Mouse (Mus musculus): Measurements from ENCODE around the gene Lrrc46. TPM values are rescaled to one million over a fixed set of nuclear protein-coding genes. Genes with fewer than 3 reads are reported as not detected.
A peak's percentile ranks its signal among the peaks of the same experiment; 100 is the strongest.

Gene Lrrc46
- polyA plus RNA-seq, 1 experiment from 2014 or later = 0.17 TPM

DNA sequence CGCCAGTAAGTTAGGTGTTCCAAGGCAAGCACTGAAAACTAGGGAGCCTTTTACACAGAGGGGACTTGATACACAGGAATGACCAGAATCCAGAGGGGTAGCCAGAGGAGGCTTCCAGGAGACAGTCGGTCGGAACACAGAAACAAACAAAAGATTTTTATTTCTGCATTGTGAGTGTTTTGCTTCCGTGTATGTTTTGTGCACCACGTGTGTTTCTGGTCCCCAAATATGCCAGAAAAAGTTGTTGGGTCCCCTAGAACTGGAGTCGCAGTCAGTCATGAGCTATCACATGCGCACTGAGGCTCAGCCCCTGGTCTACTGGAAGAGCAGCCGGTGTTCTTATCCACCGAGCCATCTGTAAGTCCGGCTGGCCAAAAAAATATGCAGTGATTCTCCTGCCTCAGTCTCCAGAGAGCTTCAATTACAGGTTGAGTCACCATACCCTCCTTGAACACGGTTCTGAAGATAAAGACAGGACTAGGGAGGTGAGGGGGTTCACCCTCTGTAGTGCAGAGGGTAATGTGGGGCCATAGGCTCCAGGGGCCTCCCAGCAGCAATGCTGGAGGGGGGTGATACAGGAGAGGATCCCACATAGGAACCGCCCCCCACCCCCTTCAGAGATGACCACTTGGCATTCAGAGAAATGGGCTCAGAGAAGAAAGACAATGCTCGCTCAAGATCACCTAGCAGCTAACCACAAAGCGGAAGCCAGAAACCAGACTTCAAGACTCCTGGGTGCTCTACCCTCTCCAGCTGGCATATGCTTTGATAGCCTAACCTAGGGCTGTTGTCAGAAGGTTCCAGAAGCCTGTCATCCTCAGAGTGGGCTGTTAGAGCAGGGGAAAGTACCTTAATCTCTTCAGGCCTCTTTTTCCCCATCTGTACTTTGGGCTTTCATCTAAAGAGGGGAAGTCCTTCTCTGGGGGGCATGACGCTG, 45.1 kb downstream of the Lrrc46 start:
- H3K27me3 ChIP-seq (replicated peaks; ENCODE audit: control insufficient read depth, insufficient read depth, low read length) = peaks cover 10% of the 10 kb centered on the region; the same call in 1 of the 2 replicates
- H3K4me2 ChIP-seq (replicated peaks; ENCODE audit: low read depth) = no peak overlapping the region
- peaks cover 6% of the 10 kb centered on the region; the same call in 1 of the 2 replicates for H3K4me1 ChIP-seq (replicated peaks; ENCODE audit: control insufficient read depth, insufficient read depth, low read length)
- H3K4me3 ChIP-seq (ENCODE audit: low read depth, low read length) = no peak overlapping the region
- ATAC-seq = no peak
- no peak overlapping the region for H3K9ac ChIP-seq (ENCODE audit: low read depth, low read length)
- H3K27ac ChIP-seq (ENCODE audit: low read depth, low read length) = no peak overlapping the region
- H3K9me3 ChIP-seq (ENCODE audit: control insufficient read depth) = no peaks in the 10 kb centered on the region
- no peaks in the 10 kb centered on the region for H3K36me3 ChIP-seq (ENCODE audit: control insufficient read depth, insufficient read depth)
- no peak for TF ChIP-seq CTCF (IDR thresholded peaks at IDR 0.05; ENCODE audit: low read depth)
- 78% methylated on average over 15 of the region's 15 CpGs for WGBS

- Histone ChIP-seq H3K36me3 (ENCODE audit: control insufficient read depth, insufficient read depth) (no peaks in the 10 kb centered on the region), H3K27ac (ENCODE audit: low read depth, low read length) (no peak overlapping the region), H3K4me3 (ENCODE audit: low read depth, low read length) (no peak overlapping the region), H3K27me3 (replicated peaks; ENCODE audit: control insufficient read depth, insufficient read depth, low read length) (peaks cover 10% of the 10 kb centered on the region; the same call in 1 of the 2 replicates), H3K4me2 (replicated peaks; ENCODE audit: low read depth) (no peak overlapping the region), H3K9ac (ENCODE audit: low read depth, low read length) (no peak overlapping the region), H3K4me1 (replicated peaks; ENCODE audit: control insufficient read depth, insufficient read depth, low read length) (peaks cover 6% of the 10 kb centered on the region; the same call in 1 of the 2 replicates), H3K9me3 (ENCODE audit: control insufficient read depth) (no peaks in the 10 kb centered on the region)
- 56% methylated on average over 5 of the region's 5 CpGs for WGBS
- no peak for TF ChIP-seq CTCF (IDR thresholded peaks at IDR 0.05; ENCODE audit: low read depth)
- ATAC-seq = no peak
These were observed 46.2 kb downstream of the Lrrc46 start for GRCm38 (mm10) chr11:96995031-96995430.

DNA sequence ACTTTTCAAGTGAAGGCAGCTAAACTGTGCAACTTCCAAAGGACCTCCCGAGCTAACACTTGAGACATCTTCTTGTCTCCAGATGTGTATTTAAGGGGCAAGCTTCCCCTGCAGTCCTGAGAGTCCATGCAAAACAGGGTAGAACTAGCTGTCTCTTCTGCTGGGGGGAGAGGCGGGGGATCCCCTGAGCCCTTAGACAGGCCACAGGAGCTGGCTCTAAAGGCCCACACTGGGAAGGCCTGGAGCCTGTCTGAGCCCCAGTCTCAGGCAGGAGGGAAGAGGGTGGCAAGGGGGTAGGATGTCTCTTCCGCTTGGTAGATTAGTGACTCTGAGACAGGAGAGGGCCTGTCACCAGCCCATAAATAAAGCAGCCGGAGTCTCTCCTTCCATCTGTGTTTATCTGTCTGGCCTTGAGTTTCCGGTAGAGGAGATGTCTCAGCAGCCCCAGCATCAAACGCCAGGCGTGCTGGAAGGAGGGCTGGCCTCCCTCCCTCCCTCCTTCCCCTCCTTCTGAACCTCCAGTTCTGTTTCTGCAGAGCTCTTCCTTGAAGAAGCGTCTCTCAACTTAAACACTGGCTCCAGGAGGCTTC, 48.4 kb downstream of the Lrrc46 start:
- H3K27me3 ChIP-seq (replicated peaks; ENCODE audit: control insufficient read depth, insufficient read depth, low read length) = no peaks in the 10 kb centered on the region; the same call in 1 of the 2 replicates
- no peak for TF ChIP-seq CTCF (IDR thresholded peaks at IDR 0.05; ENCODE audit: low read depth)
- ATAC-seq = no peak
- 0 out of 2 replicates have a peak overlapping the region, but pooled peaks have one; percentile 2 for H3K27ac ChIP-seq (ENCODE audit: low read depth, low read length)
- no peak overlapping the region for H3K4me2 ChIP-seq (replicated peaks; ENCODE audit: low read depth)
- no peaks in the 10 kb centered on the region for H3K9me3 ChIP-seq (ENCODE audit: control insufficient read depth)
- 44% methylated on average over 8 of the region's 8 CpGs for WGBS
- no peak overlapping the region for H3K4me3 ChIP-seq (ENCODE audit: low read depth, low read length)
- no peaks in the 10 kb centered on the region for H3K36me3 ChIP-seq (ENCODE audit: control insufficient read depth, insufficient read depth)
- no peak overlapping the region for H3K9ac ChIP-seq (ENCODE audit: low read depth, low read length)
- peaks cover 11% of the 10 kb centered on the region; the same call in 1 of the 2 replicates for H3K4me1 ChIP-seq (replicated peaks; ENCODE audit: control insufficient read depth, insufficient read depth, low read length)

- no peak for ATAC-seq
- Histone ChIP-seq H3K9ac (ENCODE audit: low read depth, low read length) (no peak overlapping the region), H3K4me2 (replicated peaks; ENCODE audit: low read depth) (no peak overlapping the region), H3K36me3 (ENCODE audit: control insufficient read depth, insufficient read depth) (no peaks in the 10 kb centered on the region), H3K9me3 (ENCODE audit: control insufficient read depth) (no peaks in the 10 kb centered on the region), H3K27ac (ENCODE audit: low read depth, low read length) (peak overlapping the region; percentile 35; the same call in 1 of the 2 replicates), H3K4me1 (replicated peaks; ENCODE audit: control insufficient read depth, insufficient read depth, low read length) (peaks cover 7% of the 10 kb centered on the region; the same call in 1 of the 2 replicates), H3K4me3 (ENCODE audit: low read depth, low read length) (no peak overlapping the region), H3K27me3 (replicated peaks; ENCODE audit: control insufficient read depth, insufficient read depth, low read length) (peaks cover 3% of the 10 kb centered on the region; the same call in 1 of the 2 replicates)
- no peak for TF ChIP-seq CTCF (IDR thresholded peaks at IDR 0.05; ENCODE audit: low read depth)
- WGBS = 75% methylated on average over 5 of the region's 5 CpGs
These were observed 49.7 kb downstream of the Lrrc46 start for GRCm38 (mm10) chr11:96991501-96991900.

DNA sequence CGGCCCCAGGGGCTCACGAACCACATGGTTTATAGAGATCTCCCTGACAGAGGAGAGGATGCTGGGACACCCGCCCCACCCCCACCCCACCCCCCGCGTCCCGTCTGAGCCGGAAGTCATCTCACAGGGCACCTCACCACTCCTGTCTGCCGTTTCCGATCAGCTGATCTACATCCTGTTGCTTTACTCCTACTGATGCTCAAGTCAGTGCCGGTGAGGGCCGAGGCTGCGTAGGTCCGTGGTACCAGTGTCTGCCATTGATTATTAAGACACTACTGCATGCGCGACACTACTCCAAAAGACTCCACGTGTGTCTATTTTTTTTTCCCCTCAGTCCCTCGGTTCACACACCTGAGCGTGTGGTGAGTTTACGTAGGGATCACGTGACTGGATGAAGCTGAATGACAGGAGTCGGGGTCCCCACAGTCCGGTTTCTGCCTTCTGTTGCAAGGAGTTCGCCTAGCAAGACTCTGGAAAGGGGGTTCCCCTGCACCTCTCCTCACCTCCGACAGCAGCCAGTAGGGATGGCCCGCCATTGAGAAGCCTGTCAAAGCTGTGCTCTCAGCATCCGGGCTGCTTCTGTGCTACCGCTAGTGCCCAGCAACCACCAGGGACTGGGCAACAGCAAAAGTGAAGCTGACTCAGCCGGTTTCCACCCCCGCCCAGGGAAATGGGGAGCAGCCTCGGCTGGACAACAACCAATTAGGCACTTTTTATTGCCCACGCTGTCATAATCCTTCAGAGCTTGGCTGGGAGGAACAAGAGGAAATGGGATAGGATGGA, 53.1 kb downstream of the Lrrc46 start:
- Histone ChIP-seq H3K36me3 (ENCODE audit: control insufficient read depth, insufficient read depth) (no peaks in the 10 kb centered on the region), H3K4me1 (replicated peaks; ENCODE audit: control insufficient read depth, insufficient read depth, low read length) (peaks cover 7% of the 10 kb centered on the region; the same call in 1 of the 2 replicates), H3K27ac (ENCODE audit: low read depth, low read length) (no peak overlapping the region), H3K9me3 (ENCODE audit: control insufficient read depth) (no peaks in the 10 kb centered on the region), H3K4me3 (ENCODE audit: low read depth, low read length) (peak overlapping the region; percentile 17), H3K9ac (ENCODE audit: low read depth, low read length) (no peak overlapping the region), H3K4me2 (replicated peaks; ENCODE audit: low read depth) (peak overlapping the region; percentile 56), H3K27me3 (replicated peaks; ENCODE audit: control insufficient read depth, insufficient read depth, low read length) (0 out of 2 replicates have a peak, but pooled peaks cover 4% of the 10 kb centered on the region)
- WGBS = 7% methylated on average over 31 of the region's 31 CpGs
- ATAC-seq = 0 out of 2 replicates have a peak, but pooled peaks have one; percentile 25
- TF ChIP-seq CTCF (IDR thresholded peaks at IDR 0.05; ENCODE audit: low read depth) = no peak
